Mouse (Mus musculus) intestine, embryonic 16.5 days (tissue): ENCODE measurements around the gene Ccl12. TPM values are rescaled to one million over a fixed set of nuclear protein-coding genes. Genes with fewer than 3 reads are reported as not detected.

Experiments used
- ATAC-seq: fragments of 200-750 bp; cut with Nextera tagmentation; 2 replicates; pipeline ENCODE4 v1.8.0; 2017; ENCODE audit warnings: moderate TSS enrichment, moderate library complexity
- H3K27ac ChIP-seq: fragments of 300-500 bp; sonication (generic); 2 replicates; pipeline ENCODE4 v1.5.1; 2014; ENCODE audit warnings: mild to moderate bottlenecking, low read length
- H3K27me3 ChIP-seq: fragments of 300-500 bp; sonication (generic); replicated peaks from 2 replicates; pipeline ENCODE4 v1.6.1; 2014; ENCODE audit warnings: low read length, control low read depth, mixed read lengths; ENCODE audit not compliant: control insufficient read depth, insufficient read depth
- H3K36me3 ChIP-seq: fragments of 300-500 bp; sonication (generic); 2 replicates; pipeline ENCODE4 v1.6.1; 2014; ENCODE audit warnings: low read length, control low read depth; ENCODE audit not compliant: control insufficient read depth, insufficient read depth
- H3K4me1 ChIP-seq: fragments of 300-500 bp; sonication (generic); 2 replicates; pipeline ENCODE4 v1.6.1; 2014; ENCODE audit warnings: low read length, control low read depth, mixed read lengths; ENCODE audit not compliant: control insufficient read depth, insufficient read depth
- H3K4me2 ChIP-seq: fragments of 300-500 bp; sonication (generic); 2 replicates; pipeline ENCODE4 v1.6.1; 2014; ENCODE audit warnings: low read depth, low read length, control low read depth
- H3K4me3 ChIP-seq: fragments of 300-500 bp; sonication (generic); 2 replicates; pipeline ENCODE4 v1.5.1; 2014; ENCODE audit warnings: mild to moderate bottlenecking, low read length
- H3K9ac ChIP-seq: fragments of 300-500 bp; sonication (generic); 2 replicates; pipeline ENCODE4 v1.6.1; 2014; ENCODE audit warnings: low read depth, low read length
- H3K9me3 ChIP-seq: fragments of 300-500 bp; sonication (generic); 2 replicates; pipeline ENCODE4 v1.6.1; 2016; ENCODE audit warnings: low read length, control low read depth; ENCODE audit not compliant: control insufficient read depth
- WGBS: fragments of 180-500 bp; shearing (Covaris S2); extraction: QIAGEN DNeasy Blood & Tissue Kit; methylation state at CpG from one replicate; pipeline ENCODE4 v1.1.7; 2014; 5-methylcytosine and 5-hydroxymethylcytosine counted together
- polyA plus RNA-seq: library from polyadenylated mRNA; unstranded; fragments of >200 nt; fragmentation: Nextera tagmentation; extraction: Ambion mirVana; gene quantifications from 2 replicates; pipeline ENCODE4 v1.2.1, GENCODE M21; 2015

Ccl12 gene
- polyA plus RNA-seq, result 1.4 and 2.7 TPM in 2 replicates

DNA sequence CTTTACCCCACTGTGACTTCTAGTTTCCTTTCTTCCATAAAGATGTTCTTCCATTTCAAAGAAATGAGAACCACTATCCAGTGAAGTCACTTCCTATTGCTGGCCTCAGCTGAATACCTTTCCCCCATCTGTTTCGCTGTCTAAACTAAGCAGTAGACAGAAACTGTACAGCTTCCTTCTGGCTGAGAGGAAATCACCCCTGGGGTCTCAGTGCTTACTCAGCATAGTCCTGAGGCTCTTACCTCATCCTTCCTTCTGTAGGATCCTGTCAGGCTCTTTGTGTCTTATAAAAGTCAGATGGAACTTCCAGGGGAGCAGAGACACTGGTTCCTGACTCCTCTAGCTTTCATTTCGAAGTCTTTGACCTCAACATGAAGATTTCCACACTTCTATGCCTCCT is at the start of gene Ccl12:
Gene Ccl12 (plus strand): TSS at position 317 of the 400 bp plus-strand sequence.
- H3K4me3 ChIP-seq, result no peak within 1 kb of the TSS
- no peaks in the 10 kb centered on the region for H3K36me3 ChIP-seq
- H3K27me3 ChIP-seq, result no peaks in the 10 kb centered on the region
- no peaks in the 10 kb centered on the region for H3K9me3 ChIP-seq
- ATAC-seq, result no peak
- no peak within 1 kb of the TSS for H3K4me2 ChIP-seq
- WGBS, result 74% methylated on average over 2 of the region's 2 CpGs
- H3K27ac ChIP-seq, result peak within 1 kb of the TSS; percentile 51; the same call in 1 of the 2 replicates
- H3K9ac ChIP-seq, result no peak within 1 kb of the TSS
- H3K4me1 ChIP-seq, result no peaks in the 10 kb centered on the region

DNA sequence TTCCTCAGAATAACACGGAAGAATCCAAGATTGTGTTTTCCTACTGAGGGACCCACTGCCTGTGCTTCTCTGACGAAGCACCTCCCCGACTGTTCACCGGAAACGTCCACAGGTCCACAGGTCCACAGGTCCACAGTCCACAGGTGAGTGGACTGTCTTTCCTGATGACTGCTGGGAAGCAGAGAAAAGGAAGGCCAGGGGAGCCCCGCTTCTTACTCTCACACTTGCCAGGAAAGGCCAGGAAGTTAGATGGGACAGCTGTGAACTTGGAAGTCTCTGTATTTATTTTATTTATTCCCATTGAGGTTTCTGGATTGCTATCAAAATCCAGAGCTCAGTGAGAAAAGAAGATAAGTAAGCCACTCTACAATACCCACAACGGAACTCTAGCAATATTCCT is 47.8 kb upstream of the Ccl12 start:
- H3K4me1 ChIP-seq, result no peaks in the 10 kb centered on the region
- no peak overlapping the region for H3K4me2 ChIP-seq
- H3K27ac ChIP-seq, result no peak overlapping the region
- ATAC-seq, result no peak
- H3K9me3 ChIP-seq, result no peaks in the 10 kb centered on the region
- no peak overlapping the region for H3K9ac ChIP-seq
- H3K4me3 ChIP-seq, result no peak overlapping the region
- H3K27me3 ChIP-seq, result no peaks in the 10 kb centered on the region
- 78% methylated on average over 7 of the region's 7 CpGs for WGBS
- H3K36me3 ChIP-seq, result no peaks in the 10 kb centered on the region

DNA sequence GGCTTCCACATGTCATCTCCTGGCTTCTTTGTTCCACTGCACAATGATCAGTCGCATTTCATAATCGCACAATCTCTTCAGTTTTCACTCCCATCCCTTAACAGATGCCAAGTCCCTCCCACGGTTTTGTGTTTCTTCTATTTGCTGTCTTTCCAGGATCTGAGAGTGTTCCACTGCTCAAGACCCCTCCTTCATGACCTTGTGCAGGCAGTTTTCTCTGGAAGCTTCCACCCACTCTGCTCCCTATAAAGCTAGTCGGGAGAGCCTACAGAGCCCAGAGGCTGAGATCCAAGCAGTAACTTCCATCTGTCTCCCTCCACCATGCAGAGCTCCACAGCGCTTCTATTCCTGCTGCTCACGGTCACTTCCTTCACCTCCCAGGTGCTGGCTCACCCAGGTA is 44.0 kb upstream of the Ccl12 start, which contains the start of gene Ccl11:
Gene Ccl11 (plus strand): TSS at position 178 of the 400 bp plus-strand sequence.
- Histone ChIP-seq H3K4me2 (peak within 1 kb of the TSS; percentile 20; the same call in 1 of the 2 replicates), H3K9me3 (no peaks in the 10 kb centered on the region), H3K4me1 (no peaks in the 10 kb centered on the region), H3K36me3 (no peaks in the 10 kb centered on the region), H3K27ac (peak within 1 kb of the TSS; percentile 15), H3K27me3 (no peaks in the 10 kb centered on the region), H3K9ac (peak within 1 kb of the TSS; percentile 8; the same call in 1 of the 2 replicates), H3K4me3 (peak within 1 kb of the TSS; percentile 36)
- 70% methylated on average over 6 of the region's 6 CpGs for WGBS
- peak; percentile 38; the same call in 1 of the 2 replicates for ATAC-seq

DNA sequence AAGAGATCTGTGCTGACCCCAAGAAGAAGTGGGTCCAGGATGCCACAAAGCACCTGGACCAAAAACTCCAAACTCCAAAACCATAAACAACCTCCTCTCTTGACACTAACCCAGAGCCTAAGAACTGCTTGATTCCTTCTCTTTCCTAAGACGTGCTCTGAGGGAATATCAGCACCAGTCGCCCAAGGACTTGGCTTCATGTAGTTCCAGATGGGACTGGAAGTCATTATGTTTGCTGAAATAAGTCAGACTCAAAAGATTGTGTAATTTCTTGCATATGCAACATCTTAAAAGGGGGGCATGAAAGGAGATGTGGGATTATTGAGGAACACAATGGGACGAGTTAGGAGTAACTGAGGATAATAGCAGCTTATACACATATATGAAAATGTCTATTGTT is 39.4 kb upstream of the Ccl12 start:
- H3K9ac ChIP-seq, result no peak overlapping the region
- no peaks in the 10 kb centered on the region for H3K36me3 ChIP-seq
- H3K27ac ChIP-seq, result no peak overlapping the region
- no peak for ATAC-seq
- no peak overlapping the region for H3K4me3 ChIP-seq
- H3K4me2 ChIP-seq, result no peak overlapping the region
- 74% methylated on average over 3 of the region's 3 CpGs for WGBS
- no peaks in the 10 kb centered on the region for H3K4me1 ChIP-seq
- H3K27me3 ChIP-seq, result no peaks in the 10 kb centered on the region
- no peaks in the 10 kb centered on the region for H3K9me3 ChIP-seq

DNA sequence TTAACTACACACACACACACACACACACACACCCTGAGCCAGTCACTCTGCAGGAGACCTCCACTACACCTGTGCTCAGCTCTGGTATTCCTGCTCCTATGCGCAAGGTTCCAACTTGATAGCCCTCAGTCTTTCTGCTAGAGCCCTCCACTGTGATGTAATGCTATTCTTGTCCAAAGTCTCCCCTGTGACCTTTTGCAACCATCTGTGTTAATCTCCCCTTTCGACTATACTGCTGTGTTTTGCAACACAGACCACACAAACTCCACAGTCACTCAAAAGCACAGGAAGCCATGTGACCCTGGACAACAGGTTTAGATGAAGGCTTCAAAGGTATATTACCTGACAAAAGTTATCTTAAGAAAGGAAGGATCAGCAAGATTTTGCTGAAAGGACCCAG is 38.2 kb upstream of the Ccl12 start:
- H3K4me2 ChIP-seq, result no peak overlapping the region
- no peak overlapping the region for H3K27ac ChIP-seq
- WGBS, result 85% methylated on average over 2 of the region's 2 CpGs
- H3K9ac ChIP-seq, result no peak overlapping the region
- no peak for ATAC-seq
- no peaks in the 10 kb centered on the region for H3K27me3 ChIP-seq
- no peak overlapping the region for H3K4me3 ChIP-seq
- no peaks in the 10 kb centered on the region for H3K36me3 ChIP-seq
- H3K4me1 ChIP-seq, result no peaks in the 10 kb centered on the region
- no peaks in the 10 kb centered on the region for H3K9me3 ChIP-seq

DNA sequence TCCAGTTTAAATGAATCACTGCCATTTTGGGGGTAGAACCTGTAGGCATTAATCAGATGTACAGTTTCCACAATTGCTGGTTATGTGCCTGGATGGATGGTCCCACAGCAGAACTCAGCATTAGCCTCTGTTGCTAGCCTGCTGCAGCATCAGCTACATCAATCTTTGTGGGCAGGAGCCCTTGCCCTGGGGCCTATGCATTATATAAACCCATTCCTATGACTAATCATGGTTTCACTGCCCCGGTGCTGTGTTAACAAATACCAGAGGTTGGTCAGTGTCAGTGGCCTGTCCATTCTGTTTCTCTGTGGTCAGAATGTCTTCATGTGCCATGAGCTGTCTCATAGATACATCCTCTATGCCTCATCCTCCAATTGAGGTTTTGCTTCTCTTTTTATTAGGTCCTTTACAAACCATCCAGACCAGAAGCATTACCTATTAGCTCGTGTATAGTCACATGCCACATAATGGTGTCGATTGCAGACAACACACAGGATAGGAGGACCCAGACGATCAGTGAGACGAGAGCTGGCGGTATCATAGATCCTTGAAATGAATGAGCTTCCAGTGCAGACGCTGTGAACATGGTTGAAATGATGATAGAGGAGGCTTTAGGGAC is 34.6 kb upstream of the Ccl12 start:
- H3K27ac ChIP-seq, result no peak overlapping the region
- no peak for ATAC-seq
- no peaks in the 10 kb centered on the region for H3K27me3 ChIP-seq
- no peak overlapping the region for H3K9ac ChIP-seq
- H3K36me3 ChIP-seq, result no peaks in the 10 kb centered on the region
- H3K9me3 ChIP-seq, result no peaks in the 10 kb centered on the region
- H3K4me1 ChIP-seq, result no peaks in the 10 kb centered on the region
- WGBS, result 79% methylated on average over 7 of the region's 7 CpGs
- H3K4me3 ChIP-seq, result no peak overlapping the region
- no peak overlapping the region for H3K4me2 ChIP-seq

DNA sequence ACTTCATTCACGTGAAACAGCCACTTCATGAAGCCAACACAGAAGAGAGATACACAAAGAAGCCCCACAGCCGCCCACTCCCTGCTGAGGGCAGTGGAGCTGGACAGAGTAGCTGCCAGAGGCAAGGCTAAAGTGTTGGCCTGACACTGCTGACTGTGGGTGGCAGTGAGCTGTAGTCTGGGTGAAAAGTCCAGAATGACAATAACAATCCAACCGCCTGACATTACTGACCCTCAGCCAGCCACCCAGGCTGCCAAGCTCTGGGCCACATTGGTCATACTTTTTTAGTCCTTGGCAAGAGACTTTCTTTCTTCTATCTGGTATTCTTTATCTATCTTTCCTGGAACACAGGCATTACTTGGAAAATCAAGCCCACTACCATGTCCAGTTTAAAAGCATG is 30.6 kb upstream of the Ccl12 start:
- no peaks in the 10 kb centered on the region for H3K27me3 ChIP-seq

DNA sequence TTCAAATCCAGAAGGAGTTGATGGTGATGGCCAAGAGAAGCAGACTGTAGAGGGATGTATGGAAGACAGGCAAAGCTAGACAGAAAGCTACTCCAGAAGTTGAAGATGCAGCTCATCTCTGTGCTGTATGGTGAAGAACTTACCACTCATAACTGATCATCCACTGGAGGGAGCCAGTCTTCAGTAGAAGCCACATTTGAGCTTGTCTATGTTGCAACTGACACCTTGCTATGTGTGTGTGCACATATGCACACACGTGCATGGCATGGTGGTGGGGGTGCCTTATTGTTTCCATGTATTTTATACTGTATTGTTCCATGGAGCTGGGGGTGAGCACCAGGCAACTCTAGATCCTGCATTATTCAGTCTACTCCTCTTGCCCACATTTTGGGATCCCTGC is 29.3 kb upstream of the Ccl12 start:
- WGBS, result 68% methylated on average over 1 of the region's 1 CpGs
- Histone ChIP-seq H3K4me2 (no peak overlapping the region), H3K9me3 (no peaks in the 10 kb centered on the region), H3K36me3 (no peaks in the 10 kb centered on the region), H3K27ac (no peak overlapping the region), H3K4me3 (no peak overlapping the region), H3K4me1 (no peaks in the 10 kb centered on the region), H3K27me3 (no peaks in the 10 kb centered on the region), H3K9ac (no peak overlapping the region)
- no peak for ATAC-seq

More for the DNA sequence above, 30.6 kb upstream of the Ccl12 start:
- no peak for ATAC-seq
- H3K4me3 ChIP-seq, result no peak overlapping the region
- H3K4me2 ChIP-seq, result no peak overlapping the region
- no peaks in the 10 kb centered on the region for H3K9me3 ChIP-seq
- whole genome bisulfite sequencing, result 67% methylated on average over 3 of the region's 3 CpGs
- H3K27ac ChIP-seq, result no peak overlapping the region
- no peak overlapping the region for H3K9ac ChIP-seq
- no peaks in the 10 kb centered on the region for H3K4me1 ChIP-seq
- no peaks in the 10 kb centered on the region for H3K36me3 ChIP-seq

DNA sequence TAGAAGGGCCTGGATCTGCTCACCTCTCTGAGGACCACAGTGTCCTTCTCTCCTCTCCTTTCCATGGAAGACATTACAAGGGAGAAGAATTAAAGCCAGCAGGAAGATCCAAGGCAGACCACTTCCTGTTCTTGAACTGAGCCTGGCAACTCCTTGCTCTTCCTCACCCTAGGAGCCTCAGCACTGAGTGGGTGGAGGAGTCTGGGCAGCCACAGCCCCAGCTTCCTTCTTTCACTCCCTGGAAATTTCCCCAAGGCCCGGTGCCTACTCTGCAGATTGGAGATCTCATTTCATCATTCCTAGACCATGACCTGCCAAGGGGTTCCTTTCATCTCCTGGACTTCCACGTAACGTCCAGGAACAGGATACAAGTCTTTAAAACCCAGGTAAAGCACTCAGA is 28.7 kb upstream of the Ccl12 start:
- ATAC-seq, result no peak
- Histone ChIP-seq H3K36me3 (no peaks in the 10 kb centered on the region), H3K4me1 (no peaks in the 10 kb centered on the region), H3K4me2 (no peak overlapping the region), H3K9ac (no peak overlapping the region), H3K9me3 (no peaks in the 10 kb centered on the region), H3K27me3 (no peaks in the 10 kb centered on the region), H3K27ac (no peak overlapping the region), H3K4me3 (no peak overlapping the region)
- 77% methylated on average over 3 of the region's 3 CpGs for WGBS

DNA sequence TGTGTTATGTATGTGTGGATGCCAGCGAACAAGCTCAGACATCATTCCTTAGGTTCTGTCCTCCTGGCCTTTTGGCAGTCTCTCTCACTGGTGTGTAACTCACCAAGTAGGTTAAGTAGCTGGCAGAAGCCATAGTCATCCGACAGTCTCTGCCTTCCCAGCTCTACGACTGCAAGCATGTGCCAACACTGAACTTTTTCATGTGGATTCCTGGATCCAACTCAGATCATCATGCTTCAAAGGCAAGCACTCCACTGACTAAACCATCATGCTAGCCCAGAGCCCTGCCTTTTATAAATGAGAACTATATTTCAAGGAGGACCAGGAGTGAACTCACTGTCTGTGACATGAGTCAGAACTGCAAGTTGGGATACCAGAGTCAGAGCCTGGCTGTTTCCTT is 28.0 kb upstream of the Ccl12 start:
- no peaks in the 10 kb centered on the region for H3K27me3 ChIP-seq
- no peak overlapping the region for H3K4me3 ChIP-seq
- no peaks in the 10 kb centered on the region for H3K36me3 ChIP-seq
- no peak overlapping the region for H3K27ac ChIP-seq
- no peak overlapping the region for H3K9ac ChIP-seq
- WGBS, result 88% methylated on average over 3 of the region's 3 CpGs
- no peaks in the 10 kb centered on the region for H3K9me3 ChIP-seq
- no peak for ATAC-seq
- no peak overlapping the region for H3K4me2 ChIP-seq
- H3K4me1 ChIP-seq, result no peaks in the 10 kb centered on the region
